Mouse (Mus musculus): Measurements from ENCODE around the gene Scarb2.

GRCm38 (mm10) chr5:92499378-92499777 is 7.3 kb downstream of the Scarb2 start:
- no peak for TF ChIP-seq CTCF (IDR thresholded peaks at IDR 0.05; ENCODE audit: insufficient read depth, low read depth, low read length)
- no peak for TF ChIP-seq POLR2A (IDR thresholded peaks at IDR 0.05; ENCODE audit: insufficient read depth, low read depth, low read length)

Data from olfactory bulb, adult 2 months (tissue).